Mouse (Mus musculus) right cerebral cortex, postnatal 25 days (tissue): ENCODE measurements around the gene Nppb.
A peak's percentile ranks its signal among the peaks of the same experiment; 100 is the strongest.

Source experiments
- DNase-seq: peaks from one replicate; pipeline ENCODE4 v3.0.0; 2022

Gene Nppb

GRCm38 (mm10) chr4:147978391-147978790 lies 7.2 kb upstream of the Nppb start:
- no peak for DNase-seq

GRCm38 (mm10) chr4:147979441-147979860 lies 6.1 kb upstream of the Nppb start:
- no peak for DNase-seq

- DNase-seq: no peak
These were observed 8.0 kb downstream of the Nppb start for GRCm38 (mm10) chr4:147993571-147994095.

DNA sequence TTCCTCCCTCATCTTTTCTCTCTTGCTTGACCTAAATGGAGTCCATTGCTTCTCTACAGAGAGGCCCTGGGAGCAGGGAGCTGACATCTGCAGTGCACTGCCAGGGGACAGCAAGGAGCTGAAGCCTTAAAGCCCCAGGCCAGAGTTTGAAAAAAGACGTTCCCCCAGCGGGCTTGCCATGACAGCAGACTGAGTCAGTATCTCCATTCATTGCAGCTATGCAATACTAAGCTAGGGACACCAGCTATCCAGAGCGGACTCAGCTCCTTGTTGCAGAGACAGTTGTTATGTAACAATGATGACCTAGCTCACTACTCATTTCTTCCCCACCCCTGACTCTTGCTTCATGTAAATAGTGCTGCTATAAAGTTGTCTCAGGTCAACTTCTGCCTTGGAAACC lies 9.7 kb downstream of the Nppb start:
- no peak for DNase-seq

DNA sequence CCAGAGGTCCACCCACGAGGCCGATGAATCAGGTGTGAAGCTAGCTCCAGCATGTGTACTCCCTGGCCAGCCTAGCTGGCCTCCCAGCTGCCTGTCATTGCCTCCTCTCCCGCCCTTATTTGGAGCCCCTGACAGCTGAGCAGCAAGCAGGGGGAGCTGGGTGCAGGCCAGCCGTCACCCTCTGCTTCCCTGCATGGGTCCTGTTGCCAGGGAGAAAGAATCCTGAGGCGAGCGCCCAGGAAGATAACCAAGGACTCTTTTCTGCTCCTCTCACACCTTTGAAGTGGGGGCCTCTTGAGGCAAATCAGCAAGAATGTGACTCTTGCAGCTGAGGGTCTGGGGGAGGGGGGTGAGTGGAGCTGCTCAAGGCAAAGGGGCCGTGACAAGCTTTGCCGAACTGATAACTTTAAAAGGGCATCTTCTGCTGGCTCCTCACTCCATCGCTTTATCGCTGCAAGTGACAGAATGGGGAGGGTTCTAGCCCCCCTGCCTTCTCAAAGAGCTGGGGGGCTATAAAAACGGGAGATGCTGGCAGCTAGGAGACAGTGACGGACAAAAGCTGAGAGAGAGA lies 14.7 kb downstream of the Nppb start, which contains the start of gene Nppa:
TSS of gene Nppa (plus strand) at position 521 of the 571 bp plus-strand sequence.
- no peak for DNase-seq

DNA sequence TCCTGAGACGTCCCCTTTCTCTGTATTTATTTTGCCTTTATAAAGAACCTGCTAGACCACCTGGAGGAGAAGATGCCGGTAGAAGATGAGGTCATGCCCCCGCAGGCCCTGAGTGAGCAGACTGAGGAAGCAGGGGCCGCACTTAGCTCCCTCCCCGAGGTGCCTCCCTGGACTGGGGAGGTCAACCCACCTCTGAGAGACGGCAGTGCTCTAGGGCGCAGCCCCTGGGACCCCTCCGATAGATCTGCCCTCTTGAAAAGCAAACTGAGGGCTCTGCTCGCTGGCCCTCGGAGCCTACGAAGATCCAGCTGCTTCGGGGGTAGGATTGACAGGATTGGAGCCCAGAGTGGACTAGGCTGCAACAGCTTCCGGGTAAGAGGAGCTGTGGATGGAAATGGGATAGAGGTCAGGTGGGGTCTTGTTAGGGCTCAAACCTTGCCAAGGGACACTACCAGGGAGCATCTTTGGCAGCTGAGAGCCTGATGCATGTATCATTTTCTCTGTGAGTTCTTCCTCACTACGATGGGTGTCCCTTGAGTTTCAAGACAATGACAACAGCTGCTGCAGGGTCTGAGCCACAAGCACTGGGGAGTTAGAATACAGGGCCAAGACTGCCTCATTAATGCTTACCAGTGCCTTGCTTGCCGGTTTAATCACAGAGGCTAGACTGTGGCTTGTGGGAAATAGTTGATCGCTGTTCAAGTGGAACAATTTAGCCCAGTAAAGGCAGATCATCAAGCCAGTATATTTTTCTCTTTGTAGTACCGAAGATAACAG lies 15.6 kb downstream of the Nppb start:
- no peak for DNase-seq

DNA sequence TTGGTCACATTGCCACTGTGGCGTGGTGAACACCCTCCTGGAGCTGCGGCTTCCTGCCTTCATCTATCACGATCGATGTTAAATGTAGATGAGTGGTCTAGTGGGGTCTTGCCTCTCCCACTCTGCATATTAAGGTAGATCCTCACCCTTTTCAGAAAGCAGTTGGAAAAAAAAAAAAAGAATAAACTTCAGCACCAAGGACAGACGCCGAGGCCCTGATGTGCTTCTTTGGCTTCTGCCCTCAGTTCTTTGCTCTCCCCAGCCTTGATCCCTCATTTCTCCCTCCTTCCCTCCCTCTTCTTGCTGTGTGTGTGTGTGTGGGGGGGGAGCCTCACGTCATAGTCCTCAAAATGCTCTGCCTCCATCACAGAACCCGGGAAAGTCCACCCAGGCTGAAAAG lies 16.3 kb downstream of the Nppb start:
- DNase-seq: no peak

DNA sequence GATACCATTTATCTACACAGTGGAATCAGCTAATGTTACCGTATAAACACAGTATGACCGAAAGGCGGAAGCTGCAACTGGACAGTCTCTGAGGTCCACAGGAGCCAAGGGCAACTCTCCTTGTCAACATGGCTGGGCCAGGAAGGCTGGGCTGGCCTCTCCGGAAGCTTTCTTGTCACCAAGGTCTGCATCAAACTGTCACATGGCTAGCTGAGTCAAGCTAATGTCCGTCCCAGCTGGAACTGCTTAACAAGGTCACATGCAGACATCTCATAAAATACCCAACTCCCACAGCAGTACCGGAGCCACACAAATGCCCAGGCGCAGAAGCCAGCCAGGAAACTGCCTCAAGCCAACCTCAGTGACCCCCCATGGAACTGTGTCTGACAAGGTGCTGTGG lies 18.8 kb downstream of the Nppb start:
- no peak for DNase-seq

DNA sequence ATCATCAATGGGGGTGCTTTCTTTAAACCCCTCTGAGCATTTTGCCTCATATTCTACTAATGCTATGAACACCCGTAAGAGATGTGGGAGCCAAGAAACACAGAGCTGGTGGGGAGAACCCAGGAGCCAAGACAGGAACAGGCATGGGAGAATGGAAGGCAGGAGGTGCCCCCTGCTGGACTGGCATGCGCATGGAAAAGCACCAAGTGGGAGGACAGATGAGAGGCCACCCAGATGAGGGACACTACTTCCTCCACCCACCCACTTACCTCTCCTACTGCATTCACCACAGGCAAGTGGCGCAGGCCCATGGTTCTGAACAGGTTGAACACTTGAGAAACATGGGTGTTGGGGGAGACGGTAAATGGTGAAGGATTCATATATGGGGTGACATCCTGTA lies 22.8 kb downstream of the Nppb start:
- DNase-seq: peak; percentile 63

- no peak for DNase-seq
These were observed 24.1 kb downstream of the Nppb start for GRCm38 (mm10) chr4:148009641-148010040.

- DNase-seq: no peak
These were observed 25.7 kb downstream of the Nppb start for GRCm38 (mm10) chr4:148011332-148011731.

DNA sequence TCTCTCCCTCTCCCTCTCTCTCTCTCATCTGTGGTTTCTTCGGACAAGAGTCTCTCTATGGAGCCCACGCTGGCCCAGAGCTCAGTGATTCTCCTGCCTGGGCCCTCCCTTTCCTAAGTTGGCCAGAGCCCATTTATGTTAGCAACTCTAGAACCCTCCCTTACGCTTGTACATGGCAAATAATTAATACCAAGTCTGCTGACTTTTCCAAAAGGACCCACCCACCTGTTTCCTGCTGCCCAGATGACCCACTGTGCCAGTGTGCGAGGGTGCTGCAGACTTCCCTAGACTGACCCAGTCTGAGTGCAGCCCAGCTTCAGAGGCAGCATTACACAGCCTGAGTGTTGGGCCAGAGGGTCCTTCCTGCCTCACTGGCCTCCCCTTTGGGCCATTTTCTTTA lies 26.6 kb downstream of the Nppb start:
- DNase-seq: no peak

DNA sequence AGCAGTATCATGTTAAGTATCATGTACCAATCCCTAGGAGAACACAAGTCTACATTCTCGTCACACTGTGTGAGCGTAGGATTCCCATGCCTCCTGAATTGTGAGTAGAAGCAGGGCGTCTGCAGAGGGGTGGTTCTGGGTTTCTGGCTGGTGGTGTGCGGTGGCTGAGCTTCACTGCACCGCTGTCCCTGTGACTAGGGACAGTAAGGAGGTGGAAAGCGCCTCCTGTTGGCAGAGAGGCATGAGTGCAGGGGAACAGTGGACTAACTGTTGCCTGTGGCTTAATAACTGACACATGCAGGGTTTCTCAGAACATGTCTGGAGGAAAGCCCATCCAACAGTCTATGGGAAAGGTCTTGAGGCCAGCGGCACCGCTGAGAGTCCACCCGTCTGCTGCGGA lies 29.8 kb downstream of the Nppb start:
- DNase-seq: no peak

DNA sequence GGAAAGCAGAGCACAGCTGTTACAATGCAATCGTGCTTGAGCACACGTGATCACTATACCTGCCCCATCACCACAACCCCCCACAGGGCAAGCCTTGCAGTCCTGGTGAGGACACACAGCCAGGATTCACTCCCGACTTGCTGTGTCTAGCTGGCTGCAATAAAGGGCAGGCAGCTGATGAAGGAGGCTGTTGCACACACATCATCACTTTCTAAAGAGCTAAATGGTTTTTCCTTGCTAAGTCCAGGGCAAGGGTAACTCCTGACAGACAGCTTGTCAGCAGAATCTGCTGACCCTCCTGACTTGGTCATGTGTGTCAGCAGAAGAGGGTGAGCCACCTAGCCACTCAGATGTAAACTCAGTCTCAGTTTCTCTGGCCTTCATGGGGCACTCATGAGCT lies 31.4 kb downstream of the Nppb start:
- DNase-seq: no peak

- DNase-seq: no peak
These were observed 32.8 kb downstream of the Nppb start for GRCm38 (mm10) chr4:148018410-148018809.

GRCm38 (mm10) chr4:148024003-148024402 lies 38.4 kb downstream of the Nppb start:
- DNase-seq: no peak

DNA sequence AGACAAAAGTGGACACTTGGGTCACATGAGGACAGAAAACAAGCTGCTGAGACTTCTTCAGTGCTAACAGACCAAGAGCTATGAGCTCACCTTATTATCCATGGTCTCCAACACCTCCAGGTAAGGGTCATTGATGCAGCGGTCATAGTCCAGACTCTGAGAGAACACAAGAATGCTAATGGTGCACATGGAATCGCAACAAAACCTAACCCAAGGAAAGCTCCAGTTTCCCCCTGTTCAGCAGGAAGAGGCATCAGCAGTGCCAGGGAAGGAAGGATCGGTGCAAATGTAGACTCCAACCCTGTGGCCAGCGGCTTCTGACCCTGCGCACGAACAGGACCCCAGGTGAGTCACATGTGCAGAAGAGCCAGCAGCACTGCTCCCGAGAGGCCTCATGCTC lies 43.7 kb downstream of the Nppb start:
- DNase-seq: no peak

- DNase-seq: no peak
These were observed 44.9 kb downstream of the Nppb start for GRCm38 (mm10) chr4:148030506-148030905.

DNA sequence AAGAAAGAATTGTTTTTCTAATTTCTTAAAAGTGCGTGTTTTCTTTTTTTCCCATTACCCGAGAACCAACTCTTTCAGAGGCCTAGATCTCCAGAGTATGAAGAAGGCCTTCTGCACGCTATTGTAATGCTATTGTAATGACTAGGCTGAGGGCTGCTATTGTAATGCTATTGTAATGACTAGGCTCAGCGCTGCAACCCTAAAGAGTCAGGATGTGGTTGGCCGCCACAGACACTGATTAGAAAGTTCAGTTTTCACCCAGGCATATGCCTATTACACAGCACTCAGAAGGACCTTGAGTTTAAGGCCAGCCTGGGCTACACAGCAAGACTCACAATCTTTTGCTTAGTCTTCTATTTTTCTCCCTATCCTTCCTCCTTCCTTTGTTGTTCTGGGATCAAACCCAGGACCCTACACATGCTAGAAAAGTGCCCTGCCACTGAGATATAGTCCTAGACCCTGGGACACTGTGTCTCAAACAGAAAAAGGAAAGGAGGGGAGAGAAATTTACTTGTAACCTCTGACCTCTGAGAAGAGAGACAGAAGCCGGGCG lies 48.3 kb downstream of the Nppb start:
- no peak for DNase-seq

DNA sequence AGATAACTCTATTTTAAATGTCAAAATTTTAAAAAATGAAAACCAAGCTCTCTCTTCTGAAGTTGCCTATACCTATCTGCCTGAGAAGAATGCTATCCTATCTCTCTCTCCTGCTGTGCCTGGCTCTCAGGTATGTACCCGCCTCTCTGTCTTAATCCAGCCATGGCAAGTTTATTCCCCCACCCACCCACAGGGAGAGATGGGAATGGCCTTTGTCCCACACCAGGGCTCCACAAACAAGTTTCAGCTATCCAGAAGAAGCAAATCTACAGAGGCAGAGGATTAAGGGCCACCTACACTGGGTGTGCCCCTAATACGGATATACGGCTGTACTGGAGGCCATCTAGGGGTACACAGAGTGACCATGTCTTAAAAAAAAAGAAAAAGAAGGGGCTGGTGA lies 49.9 kb downstream of the Nppb start:
- no peak for DNase-seq
